Mouse (Mus musculus): ENCODE measurements around the gene Scamp4.

Gene Scamp4

DNA sequence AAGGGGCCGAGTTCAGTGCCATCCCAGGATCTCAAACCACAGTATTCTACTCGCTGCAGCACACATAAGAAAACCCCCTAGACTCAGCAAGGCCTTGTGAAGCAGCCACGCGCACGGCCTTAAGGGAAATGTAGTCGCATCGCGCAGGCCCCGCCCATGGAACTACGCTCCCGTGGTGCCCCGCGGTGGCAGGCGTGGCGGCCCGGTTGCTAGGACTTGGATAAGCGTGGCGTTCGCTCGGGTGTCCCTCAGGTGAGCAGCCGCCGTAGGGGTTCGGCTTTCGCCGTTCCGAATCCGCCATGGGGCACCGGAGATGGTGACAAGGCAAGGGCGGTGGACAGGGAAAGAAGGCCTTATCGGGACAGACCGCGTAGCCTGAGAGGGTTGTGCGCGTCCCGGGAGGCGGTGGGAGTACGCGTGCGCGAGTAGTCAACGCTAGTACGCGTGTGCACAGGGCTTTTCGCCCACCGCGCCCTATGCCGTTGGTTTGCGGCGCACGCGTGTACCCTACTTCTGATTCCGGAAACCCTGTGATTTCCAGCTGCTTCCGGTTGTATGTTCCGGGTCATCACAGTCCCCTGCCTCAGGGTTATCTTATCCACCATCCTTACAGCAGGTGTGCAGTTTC lies at the start of gene Scamp4, which contains the start of gene Adat3:
Scamp4 (plus strand) TSS at position 175 of the 628 bp plus-strand sequence.
Adat3 (plus strand) TSS at position 183 of the 628 bp plus-strand sequence.
- no peaks in the 10 kb centered on the region for H3K27me3 ChIP-seq (ENCODE audit: control insufficient read depth, insufficient read depth, low read length, poor library complexity, severe bottlenecking)
- H3K36me3 ChIP-seq (ENCODE audit: control insufficient read depth, insufficient read depth, low read length, poor library complexity, severe bottlenecking): peaks cover 3% of the 10 kb centered on the region
- peak; percentile 95 for DNase-seq (ENCODE audit: low read depth, low spot score)

DNA sequence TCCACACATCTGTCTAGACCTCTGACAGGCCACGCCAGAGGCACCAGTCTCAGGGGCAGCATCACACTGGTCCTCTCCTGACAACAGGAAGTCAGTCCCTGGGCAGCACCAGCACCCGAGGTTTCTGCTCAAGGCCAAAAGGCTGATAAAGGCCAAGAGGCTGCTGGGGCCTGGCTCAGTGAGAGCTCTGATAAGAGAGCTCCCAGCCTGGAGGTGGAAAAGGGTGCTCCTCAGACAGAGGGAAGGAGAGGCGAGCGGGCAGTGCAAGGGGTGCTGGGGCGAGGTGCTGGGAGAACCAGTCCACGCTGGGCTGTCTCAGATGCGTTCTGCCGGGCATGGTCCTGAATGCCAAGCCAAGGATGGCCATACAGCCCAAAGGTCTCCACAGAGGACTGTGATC lies 49.1 kb upstream of the Scamp4 start:
- DNase-seq (ENCODE audit: low read depth, low spot score): no peak
- H3K36me3 ChIP-seq (ENCODE audit: control insufficient read depth, insufficient read depth, low read length, poor library complexity, severe bottlenecking): peaks cover 6% of the 10 kb centered on the region
- H3K27me3 ChIP-seq (ENCODE audit: control insufficient read depth, insufficient read depth, low read length, poor library complexity, severe bottlenecking): no peaks in the 10 kb centered on the region

DNA sequence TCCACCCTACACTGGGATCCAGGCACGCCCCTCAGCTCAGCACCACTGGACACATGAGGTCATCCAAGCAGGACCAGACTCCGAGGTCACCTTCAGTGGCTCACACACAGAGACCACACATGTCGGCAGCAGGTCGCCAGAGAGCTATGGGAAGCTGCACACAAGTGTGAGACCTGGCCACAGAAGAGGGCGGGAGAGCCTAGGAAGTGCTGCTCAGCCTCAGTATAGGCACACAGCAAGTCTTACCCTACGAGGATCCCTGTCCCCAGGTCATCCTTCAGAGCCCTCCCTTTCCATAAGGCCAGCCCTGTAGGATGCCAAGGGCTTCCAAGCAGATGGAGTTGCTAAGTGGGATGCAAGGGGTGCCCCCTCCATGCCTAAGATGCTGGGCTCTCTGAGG lies 48.7 kb upstream of the Scamp4 start:
- DNase-seq (ENCODE audit: low read depth, low spot score): no peak
- Histone ChIP-seq H3K27me3 (ENCODE audit: control insufficient read depth, insufficient read depth, low read length, poor library complexity, severe bottlenecking) (no peaks in the 10 kb centered on the region), H3K36me3 (ENCODE audit: control insufficient read depth, insufficient read depth, low read length, poor library complexity, severe bottlenecking) (peaks cover 6% of the 10 kb centered on the region)

DNA sequence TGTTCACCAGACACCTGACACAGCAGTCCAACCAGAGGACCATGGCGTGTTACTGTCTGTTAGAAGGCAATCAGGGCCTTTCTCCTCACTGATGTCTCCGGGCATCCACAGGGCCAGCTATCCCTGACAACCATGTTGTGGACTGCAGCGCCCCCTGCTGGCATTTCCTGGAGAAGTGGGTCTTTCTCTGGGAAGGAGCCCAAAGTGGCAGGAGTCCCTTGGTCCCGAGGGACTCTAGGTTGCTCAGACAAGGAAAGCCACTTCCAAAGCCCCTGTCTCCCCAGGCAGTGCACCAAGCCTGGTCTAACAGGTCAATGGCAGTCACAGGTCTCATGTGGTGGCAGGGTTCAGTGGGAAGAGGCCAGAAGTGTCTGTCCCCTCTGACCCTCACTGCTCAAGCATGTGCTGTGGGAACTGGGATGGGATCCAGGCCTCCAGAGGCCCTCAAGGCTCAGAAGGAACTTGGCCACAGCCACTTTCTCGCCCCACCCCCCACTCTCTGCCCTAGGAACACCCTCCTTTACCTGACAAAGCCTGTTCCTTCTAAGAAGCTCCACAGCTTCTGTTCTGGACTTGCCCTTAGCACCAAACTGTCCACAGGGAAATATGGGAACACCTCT lies 45.2 kb upstream of the Scamp4 start:
- peak; percentile 65 for DNase-seq (ENCODE audit: low read depth, low spot score)
- H3K36me3 ChIP-seq (ENCODE audit: control insufficient read depth, insufficient read depth, low read length, poor library complexity, severe bottlenecking): no peaks in the 10 kb centered on the region; the same call in 1 of the 2 replicates
- no peaks in the 10 kb centered on the region for H3K27me3 ChIP-seq (ENCODE audit: control insufficient read depth, insufficient read depth, low read length, poor library complexity, severe bottlenecking)

DNA sequence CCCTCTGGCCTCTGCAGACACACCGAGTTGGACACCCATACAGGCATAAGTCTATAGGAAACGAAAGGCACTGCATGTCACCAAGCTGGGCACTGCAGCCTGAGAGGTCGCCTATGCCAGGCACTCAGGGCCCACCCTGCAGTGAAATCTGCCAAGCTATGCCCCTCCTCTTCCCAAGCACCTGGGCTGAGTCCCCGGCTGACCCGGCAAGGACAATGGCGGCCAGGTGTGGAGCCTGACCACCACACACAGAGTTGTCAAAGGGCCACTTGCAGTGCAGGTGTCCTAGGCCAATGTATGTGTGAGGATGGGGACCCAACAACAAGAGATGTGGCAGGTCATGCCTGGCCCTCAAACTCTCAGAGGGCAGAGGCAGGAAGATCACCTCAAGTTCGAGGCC lies 43.2 kb upstream of the Scamp4 start:
- no peak for DNase-seq (ENCODE audit: low read depth, low spot score)
- H3K36me3 ChIP-seq (ENCODE audit: control insufficient read depth, insufficient read depth, low read length, poor library complexity, severe bottlenecking): no peaks in the 10 kb centered on the region
- H3K27me3 ChIP-seq (ENCODE audit: control insufficient read depth, insufficient read depth, low read length, poor library complexity, severe bottlenecking): no peaks in the 10 kb centered on the region

DNA sequence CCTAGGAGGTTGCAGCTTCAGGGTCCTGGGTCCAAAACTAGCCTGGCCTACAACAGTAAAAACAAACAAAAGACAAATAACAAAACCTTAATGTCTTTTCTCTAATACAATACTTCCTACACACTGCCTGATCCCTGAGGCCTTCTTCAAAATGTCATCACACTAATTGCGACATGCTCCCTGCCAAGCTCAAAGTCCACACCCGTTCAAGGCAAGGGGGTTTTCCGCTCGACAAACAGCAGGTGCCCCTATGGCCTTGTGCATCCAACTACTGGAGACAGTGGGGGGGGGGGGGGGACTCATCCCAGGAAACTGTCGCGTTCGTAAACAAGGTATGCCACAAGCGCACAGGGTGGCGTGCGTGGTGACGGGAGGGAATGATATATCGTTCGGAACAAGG lies 42.1 kb upstream of the Scamp4 start:
- no peak for DNase-seq (ENCODE audit: low read depth, low spot score)
- no peaks in the 10 kb centered on the region for H3K36me3 ChIP-seq (ENCODE audit: control insufficient read depth, insufficient read depth, low read length, poor library complexity, severe bottlenecking)
- no peaks in the 10 kb centered on the region for H3K27me3 ChIP-seq (ENCODE audit: control insufficient read depth, insufficient read depth, low read length, poor library complexity, severe bottlenecking)

DNA sequence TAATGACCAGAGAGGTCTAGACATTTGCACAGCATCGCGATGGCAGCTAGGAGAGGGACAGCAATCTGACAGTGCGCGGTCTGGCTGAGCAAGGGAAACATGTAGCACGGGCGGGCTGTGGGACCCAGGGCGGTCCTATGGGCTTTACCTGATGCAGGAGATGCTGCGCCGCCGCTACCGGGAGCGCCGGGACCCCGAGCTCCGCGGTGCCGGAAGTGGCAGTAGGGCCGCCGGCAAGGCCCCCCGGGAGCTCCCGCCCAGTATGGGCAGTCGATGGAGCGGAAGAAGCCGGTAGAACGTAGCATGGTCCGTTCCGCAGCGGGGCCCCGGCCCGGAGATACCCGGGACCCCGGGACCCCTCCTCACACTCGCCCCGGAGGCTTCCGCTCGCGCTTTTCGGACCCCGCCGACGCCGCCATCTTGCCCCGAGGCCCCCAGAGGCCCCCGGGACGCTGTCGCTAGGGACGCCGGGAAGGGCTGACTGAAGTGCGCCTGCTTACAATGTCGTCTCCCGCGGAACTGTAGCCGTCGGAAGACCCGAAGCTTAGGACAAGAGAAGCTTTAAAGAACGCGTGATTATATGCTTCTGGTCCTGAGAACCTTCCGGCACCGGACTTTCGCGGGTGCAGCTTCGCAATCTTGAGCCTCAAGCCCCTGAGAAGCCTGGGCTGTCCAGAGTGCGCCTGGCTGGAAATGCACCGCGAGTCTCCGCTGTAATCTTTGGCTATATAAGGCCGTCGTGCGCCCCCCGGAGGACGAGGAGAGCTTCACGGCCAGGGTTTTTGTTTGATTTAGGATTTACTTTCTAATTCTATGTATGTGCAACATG lies 41.3 kb upstream of the Scamp4 start, which contains the start of gene Rexo1:
Rexo1 (minus strand) TSS at position 445 of the 829 bp plus-strand sequence.
- Histone ChIP-seq H3K27me3 (ENCODE audit: control insufficient read depth, insufficient read depth, low read length, poor library complexity, severe bottlenecking) (no peaks in the 10 kb centered on the region), H3K36me3 (ENCODE audit: control insufficient read depth, insufficient read depth, low read length, poor library complexity, severe bottlenecking) (no peaks in the 10 kb centered on the region)
- peak; percentile 95 for DNase-seq (ENCODE audit: low read depth, low spot score)

DNA sequence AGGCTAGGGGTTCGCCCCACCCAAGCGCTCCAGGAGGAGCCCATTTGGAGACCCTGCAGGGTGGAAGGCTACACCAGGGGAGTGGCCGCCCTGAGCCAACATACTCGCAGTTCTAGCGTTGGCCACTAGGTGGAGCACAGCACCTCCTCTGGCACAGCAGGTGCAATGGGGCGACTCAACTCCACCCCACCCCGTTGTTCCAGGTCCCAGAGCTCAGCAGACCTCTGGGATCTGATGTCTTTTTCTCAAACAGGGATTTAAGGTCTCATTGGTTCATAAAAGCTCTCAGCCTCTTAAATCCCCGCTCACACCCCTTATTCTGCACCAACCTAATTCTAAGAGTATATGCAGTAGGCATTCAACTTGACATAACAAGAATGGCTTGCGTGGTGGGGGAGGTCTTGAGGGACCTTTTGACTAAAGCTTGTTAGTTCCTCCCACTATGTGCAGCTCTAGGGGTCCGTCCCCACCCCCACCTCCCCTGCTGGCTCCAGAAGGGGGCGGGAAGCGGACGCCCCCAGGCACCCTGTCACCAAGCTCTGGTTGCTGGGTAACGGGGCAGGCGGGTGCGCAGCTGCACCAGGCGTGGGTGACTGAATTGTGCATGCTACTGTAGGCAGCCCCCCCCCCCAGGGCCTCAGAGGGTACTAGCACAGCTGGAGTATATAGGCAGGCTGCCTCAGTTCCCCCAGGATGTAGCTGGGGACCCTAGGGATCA lies 36.1 kb upstream of the Scamp4 start:
- no peaks in the 10 kb centered on the region for H3K27me3 ChIP-seq (ENCODE audit: control insufficient read depth, insufficient read depth, low read length, poor library complexity, severe bottlenecking)
- H3K36me3 ChIP-seq (ENCODE audit: control insufficient read depth, insufficient read depth, low read length, poor library complexity, severe bottlenecking): peaks cover 3% of the 10 kb centered on the region; the same call in 1 of the 2 replicates
- peak; percentile 92 for DNase-seq (ENCODE audit: low read depth, low spot score)

DNA sequence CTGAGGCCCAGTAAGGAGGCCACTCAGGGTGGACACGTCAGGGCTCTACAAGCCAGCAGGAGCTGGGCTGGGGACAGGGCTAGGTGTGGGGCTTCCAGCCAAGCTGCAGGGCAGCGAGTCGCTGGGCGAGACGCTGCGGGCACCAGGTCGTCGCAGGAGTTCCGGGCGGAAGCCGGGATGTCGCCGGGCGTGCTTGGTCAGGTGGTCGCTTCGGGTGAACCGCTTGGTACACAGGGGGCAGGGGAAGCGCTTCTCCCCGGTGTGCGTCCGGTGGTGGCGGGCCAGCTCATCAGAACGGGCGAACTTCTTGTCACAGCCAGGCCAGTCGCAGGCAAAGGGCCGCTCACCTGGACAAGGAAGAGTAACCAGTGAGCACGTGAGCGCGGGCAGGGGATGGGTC lies 33.8 kb upstream of the Scamp4 start:
- no peak for DNase-seq (ENCODE audit: low read depth, low spot score)
- H3K27me3 ChIP-seq (ENCODE audit: control insufficient read depth, insufficient read depth, low read length, poor library complexity, severe bottlenecking): no peaks in the 10 kb centered on the region
- H3K36me3 ChIP-seq (ENCODE audit: control insufficient read depth, insufficient read depth, low read length, poor library complexity, severe bottlenecking): peaks cover 3% of the 10 kb centered on the region; the same call in 1 of the 2 replicates

DNA sequence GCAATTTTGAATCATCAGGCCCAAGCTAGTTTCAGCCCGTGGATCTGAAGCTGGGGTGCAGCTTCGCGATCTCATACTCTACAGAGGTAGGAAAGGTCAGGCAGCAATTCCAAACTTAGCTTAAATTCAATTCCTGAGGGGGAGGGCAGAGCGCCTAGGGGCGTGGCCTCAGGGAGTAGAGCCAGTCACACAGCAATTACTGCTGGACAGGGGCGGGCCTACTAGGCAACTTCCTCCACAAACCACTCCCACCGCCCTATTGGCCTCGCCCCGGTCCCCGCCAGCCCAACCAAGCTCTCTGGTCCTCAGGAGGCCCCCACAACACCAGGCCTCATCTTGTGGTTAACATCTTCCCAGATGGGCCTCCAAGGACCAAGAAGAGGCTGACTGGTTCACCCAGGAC lies 33.0 kb upstream of the Scamp4 start:
- peak; percentile 75 for DNase-seq (ENCODE audit: low read depth, low spot score)
- H3K27me3 ChIP-seq (ENCODE audit: control insufficient read depth, insufficient read depth, low read length, poor library complexity, severe bottlenecking): no peaks in the 10 kb centered on the region
- H3K36me3 ChIP-seq (ENCODE audit: control insufficient read depth, insufficient read depth, low read length, poor library complexity, severe bottlenecking): peaks cover 3% of the 10 kb centered on the region; the same call in 1 of the 2 replicates

DNA sequence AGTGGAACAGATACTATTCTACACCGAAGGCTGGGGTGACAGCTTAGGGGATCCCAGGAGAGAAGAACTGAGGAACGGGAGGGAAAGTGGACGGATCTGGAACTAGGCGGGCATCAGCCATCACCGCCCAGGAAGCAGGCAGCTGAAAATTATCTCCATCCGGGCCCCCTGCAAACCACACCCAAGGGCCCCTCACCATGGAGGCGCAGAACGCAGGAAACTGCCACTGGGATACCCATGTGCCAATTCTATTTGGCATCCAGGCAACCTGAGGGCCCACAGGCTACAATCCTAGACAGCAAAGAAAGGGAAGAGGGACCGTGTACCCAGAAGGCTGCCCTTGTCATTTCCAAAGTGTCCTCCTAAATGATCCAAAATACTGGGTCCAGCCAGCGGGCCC lies 32.3 kb upstream of the Scamp4 start:
- DNase-seq (ENCODE audit: low read depth, low spot score): no peak
- no peaks in the 10 kb centered on the region for H3K27me3 ChIP-seq (ENCODE audit: control insufficient read depth, insufficient read depth, low read length, poor library complexity, severe bottlenecking)
- H3K36me3 ChIP-seq (ENCODE audit: control insufficient read depth, insufficient read depth, low read length, poor library complexity, severe bottlenecking): peaks cover 3% of the 10 kb centered on the region; the same call in 1 of the 2 replicates

DNA sequence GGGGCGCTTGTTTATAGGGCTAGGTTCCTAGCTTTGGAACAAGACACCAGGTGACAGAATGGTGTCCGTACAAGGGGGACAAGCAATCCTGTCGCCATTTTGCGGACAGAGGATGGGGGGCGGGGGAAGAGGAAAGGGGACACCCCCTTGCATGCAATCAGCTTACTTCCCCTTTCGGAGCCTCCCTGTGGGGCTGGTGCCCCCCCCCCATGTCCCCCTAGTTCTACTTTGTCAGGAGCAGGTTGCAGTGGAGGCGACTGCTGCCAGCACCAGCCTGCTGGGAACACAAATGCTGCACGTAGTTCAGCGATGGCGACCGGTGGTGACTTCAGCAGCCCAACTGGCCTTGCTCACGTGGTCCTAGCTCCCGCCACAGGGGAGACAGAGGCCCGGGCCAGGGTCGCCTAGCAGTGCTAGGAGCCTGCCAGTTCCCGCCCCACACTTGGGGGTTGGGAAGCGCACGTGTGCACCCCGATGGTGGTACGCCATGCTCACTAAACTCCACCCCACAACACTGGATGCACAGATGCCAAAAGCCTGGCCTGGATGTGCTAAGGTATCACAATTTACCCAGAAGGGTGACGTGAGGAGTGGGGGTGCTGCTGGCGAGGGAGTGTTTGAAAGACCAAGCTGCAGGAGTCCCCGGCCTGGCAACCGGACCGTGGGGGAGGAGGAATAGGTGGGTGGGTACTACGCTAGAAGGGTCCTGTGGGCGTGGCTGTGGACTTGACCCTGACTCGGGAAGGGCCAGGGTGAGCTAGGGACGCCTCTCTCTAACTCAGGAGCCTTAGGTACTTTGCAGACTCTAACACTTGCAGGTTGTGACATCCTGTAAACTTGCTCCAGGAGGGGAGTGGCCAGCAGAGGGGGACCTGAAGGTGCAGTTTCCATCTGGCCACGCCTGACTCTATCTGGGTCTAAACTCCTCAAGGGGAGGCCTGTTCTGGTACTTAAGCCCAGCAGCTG lies 31.5 kb upstream of the Scamp4 start:
- Histone ChIP-seq H3K27me3 (ENCODE audit: control insufficient read depth, insufficient read depth, low read length, poor library complexity, severe bottlenecking) (no peaks in the 10 kb centered on the region), H3K36me3 (ENCODE audit: control insufficient read depth, insufficient read depth, low read length, poor library complexity, severe bottlenecking) (peaks cover 3% of the 10 kb centered on the region; the same call in 1 of the 2 replicates)
- DNase-seq (ENCODE audit: low read depth, low spot score): peak; percentile 74

DNA sequence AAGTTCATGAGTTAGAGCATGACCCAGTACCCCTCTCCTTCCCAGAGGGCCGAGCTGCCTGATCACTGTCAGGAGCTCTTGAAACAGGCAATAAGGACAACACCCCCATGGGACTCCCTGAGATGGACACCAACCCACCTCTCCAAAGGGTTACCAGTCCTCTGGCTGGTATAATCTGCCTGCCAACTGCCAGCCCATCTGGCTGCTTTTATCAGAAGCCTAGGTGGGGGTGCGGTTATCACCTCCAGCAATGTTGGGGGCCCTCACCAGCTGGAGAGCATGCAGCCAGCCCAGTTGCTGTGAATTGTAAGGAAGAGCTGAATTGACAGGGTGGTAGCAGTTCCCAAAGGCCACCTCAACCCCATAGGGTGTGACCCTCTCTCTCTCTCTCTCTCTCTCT lies 30.2 kb upstream of the Scamp4 start:
- Histone ChIP-seq H3K27me3 (ENCODE audit: control insufficient read depth, insufficient read depth, low read length, poor library complexity, severe bottlenecking) (no peaks in the 10 kb centered on the region), H3K36me3 (ENCODE audit: control insufficient read depth, insufficient read depth, low read length, poor library complexity, severe bottlenecking) (peaks cover 3% of the 10 kb centered on the region; the same call in 1 of the 2 replicates)
- DNase-seq (ENCODE audit: low read depth, low spot score): no peak
